Mouse (Mus musculus) liver, adult 2 months (tissue): Measurements from ENCODE around the gene Olfr553.

Source experiments
- CTCF ChIP-seq: fragments of 200-500 bp; IDR thresholded peaks from 2 replicates; pipeline ENCODE4 v1.5.1; 2011; ENCODE audit warnings: low read depth, low read length, control low read depth
- POLR2A ChIP-seq: fragments of 200-500 bp; IDR thresholded peaks from 2 replicates; pipeline ENCODE4 v1.6.1; 2011; ENCODE audit warnings: low read length, control low read depth; ENCODE audit not compliant: insufficient read depth; ENCODE audit errors: extremely low read depth

DNA sequence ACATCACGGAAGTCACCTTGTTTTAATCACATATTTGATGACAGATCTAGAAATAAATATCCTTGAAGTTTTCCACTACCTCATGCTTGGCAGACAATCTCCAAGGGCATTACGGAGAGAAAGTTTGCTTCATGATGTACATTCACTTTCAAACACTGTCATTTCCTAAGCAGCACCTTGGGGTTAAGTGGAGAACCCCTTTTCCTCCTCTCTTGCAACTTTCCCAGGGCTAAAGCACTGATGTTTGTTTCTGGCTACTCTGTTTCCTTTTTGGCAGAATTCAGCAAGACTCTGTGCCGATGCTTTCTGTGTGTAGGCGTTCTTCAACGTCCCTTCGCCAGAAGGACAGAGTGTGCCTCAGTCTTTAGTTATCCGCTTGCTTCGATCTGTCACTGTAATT, 46.9 kb downstream of the Olfr553 start, which contains the start of gene Olfr550:
- TF ChIP-seq CTCF (no peak), POLR2A (no peak)
